Mouse (Mus musculus) liver, adult 2 months (tissue): Measurements from ENCODE around the gene Atp5f1. TPM values are rescaled to one million over a fixed set of nuclear protein-coding genes. Genes with fewer than 3 reads are reported as not detected.

Experiments
- DNase-seq: peaks from one replicate; pipeline ENCODE4 v3.0.0-alpha.2; 2011; ENCODE audit warnings: low read depth, low spot score; ENCODE audit errors: extremely low read depth
- H3K27ac ChIP-seq: fragments of 200-500 bp; replicated peaks from 2 replicates; pipeline ENCODE4 v1.5.1; 2012; ENCODE audit warnings: low read depth, mild to moderate bottlenecking, control low read depth, inconsistent platforms, low read length; ENCODE audit not compliant: insufficient read depth
- H3K27me3 ChIP-seq: fragments of 200-500 bp; 2 replicates; pipeline ENCODE4 v1.6.1; 2012; ENCODE audit warnings: mild to moderate bottlenecking, moderate library complexity, low read length, inconsistent platforms; ENCODE audit not compliant: control insufficient read depth, insufficient read depth
- H3K36me3 ChIP-seq: fragments of 200-500 bp; 2 replicates; pipeline ENCODE4 v1.6.1; 2012; ENCODE audit warnings: low read length, inconsistent platforms; ENCODE audit not compliant: control insufficient read depth, insufficient read depth
- H3K4me1 ChIP-seq: fragments of 200-500 bp; 2 replicates; pipeline ENCODE4 v1.6.1; 2011; ENCODE audit warnings: low read length; ENCODE audit not compliant: control insufficient read depth, insufficient read depth
- H3K4me3 ChIP-seq: fragments of 200-500 bp; 2 replicates; pipeline ENCODE4 v1.5.1; 2011; ENCODE audit warnings: low read depth, mild to moderate bottlenecking, control low read depth, low read length, moderate library complexity; ENCODE audit not compliant: insufficient read depth
- H3K79me2 ChIP-seq: fragments of 200-500 bp; 2 replicates; pipeline ENCODE4 v1.6.1; 2012; ENCODE audit warnings: inconsistent platforms, mild to moderate bottlenecking, low read length, moderate library complexity; ENCODE audit not compliant: control insufficient read depth, insufficient read depth
- H3K9ac ChIP-seq: fragments of 200-500 bp; 2 replicates; pipeline ENCODE4 v1.6.1; 2012; ENCODE audit warnings: low read depth, mild to moderate bottlenecking, control low read depth, inconsistent platforms, low read length
- CTCF ChIP-seq: fragments of 200-500 bp; IDR thresholded peaks from 2 replicates; pipeline ENCODE4 v1.5.1; 2011; ENCODE audit warnings: low read depth, low read length, control low read depth
- POLR2A ChIP-seq: fragments of 200-500 bp; IDR thresholded peaks from 2 replicates; pipeline ENCODE4 v1.6.1; 2011; ENCODE audit warnings: low read length, control low read depth; ENCODE audit not compliant: insufficient read depth; ENCODE audit errors: extremely low read depth
- WGBS: fragments of 180-500 bp; shearing (Covaris S2); methylation state at CpG from one replicate; pipeline ENCODE4 v1.1.7; 2018; 5-methylcytosine and 5-hydroxymethylcytosine counted together
- polyA plus RNA-seq: library from polyadenylated mRNA; depleted of rRNA; stranded (reverse); fragments of >200 nt; gene quantifications from 2 replicates; pipeline ENCODE4 v1.2.3, GENCODE M21; 2012
- total RNA-seq: library from RNA; depleted of rRNA; stranded (reverse); fragments of >200 nt; gene quantifications from 2 replicates; pipeline ENCODE4 v1.2.3, GENCODE M21; 2014

Atp5f1 gene
- total and polyA plus RNA-seq, 2 experiments = 247 to 641 TPM

DNA sequence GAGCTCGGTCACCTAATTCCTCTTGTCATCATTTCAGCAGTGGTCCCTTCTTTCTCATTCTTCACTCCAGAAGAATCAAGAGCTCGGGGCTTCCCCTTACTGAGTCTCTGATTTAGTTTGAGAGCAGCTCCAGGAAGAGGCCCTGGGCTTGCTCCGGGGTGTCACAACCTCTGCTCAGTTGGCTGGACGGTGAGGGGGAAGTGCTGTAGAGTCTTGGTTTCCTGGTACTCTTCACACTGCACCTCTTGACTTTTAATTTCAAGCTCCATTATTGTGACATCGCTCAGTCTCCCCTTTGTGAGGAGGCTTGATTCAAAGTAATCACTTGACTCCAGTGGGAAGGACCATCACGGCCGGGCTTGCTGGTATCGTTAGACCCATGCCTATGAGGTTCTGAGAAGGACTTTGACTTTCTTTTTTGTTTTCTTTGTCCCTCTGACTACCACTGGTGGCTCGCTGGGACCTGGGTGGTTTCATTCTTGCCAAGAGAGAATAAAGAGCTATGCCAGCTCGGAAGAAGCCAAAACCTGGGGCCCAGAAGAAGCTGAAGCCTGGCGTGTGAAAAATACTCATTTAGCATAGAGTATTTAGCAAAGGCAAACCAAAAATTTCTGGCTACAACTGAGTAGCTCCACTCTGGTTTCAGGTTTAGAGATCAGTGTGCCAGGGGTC, 49.2 kb downstream of the Atp5f1 start:
- Histone ChIP-seq H3K4me1 (no peaks in the 10 kb centered on the region), H3K27me3 (no peaks in the 10 kb centered on the region), H3K27ac (no peak overlapping the region), H3K36me3 (no peaks in the 10 kb centered on the region), H3K4me3 (no peak overlapping the region), H3K79me2 (no peaks in the 10 kb centered on the region), H3K9ac (no peak overlapping the region)
- no peak for TF ChIP-seq POLR2A
- no peak for TF ChIP-seq CTCF
- WGBS = 74% methylated on average over 11 of the region's 11 CpGs
- no peak for DNase-seq

GRCm38 (mm10) chr3:105908976-105909375, 50.9 kb downstream of the Atp5f1 start:
- no peak for DNase-seq
- no peaks in the 10 kb centered on the region for H3K79me2 ChIP-seq
- H3K36me3 ChIP-seq = no peaks in the 10 kb centered on the region
- WGBS = 91% methylated on average over 4 of the region's 4 CpGs
- H3K4me1 ChIP-seq = no peaks in the 10 kb centered on the region
- TF ChIP-seq CTCF = no peak
- no peak for TF ChIP-seq POLR2A
- H3K27ac ChIP-seq = no peak overlapping the region
- no peak overlapping the region for H3K4me3 ChIP-seq
- no peak overlapping the region for H3K9ac ChIP-seq
- H3K27me3 ChIP-seq = no peaks in the 10 kb centered on the region

DNA sequence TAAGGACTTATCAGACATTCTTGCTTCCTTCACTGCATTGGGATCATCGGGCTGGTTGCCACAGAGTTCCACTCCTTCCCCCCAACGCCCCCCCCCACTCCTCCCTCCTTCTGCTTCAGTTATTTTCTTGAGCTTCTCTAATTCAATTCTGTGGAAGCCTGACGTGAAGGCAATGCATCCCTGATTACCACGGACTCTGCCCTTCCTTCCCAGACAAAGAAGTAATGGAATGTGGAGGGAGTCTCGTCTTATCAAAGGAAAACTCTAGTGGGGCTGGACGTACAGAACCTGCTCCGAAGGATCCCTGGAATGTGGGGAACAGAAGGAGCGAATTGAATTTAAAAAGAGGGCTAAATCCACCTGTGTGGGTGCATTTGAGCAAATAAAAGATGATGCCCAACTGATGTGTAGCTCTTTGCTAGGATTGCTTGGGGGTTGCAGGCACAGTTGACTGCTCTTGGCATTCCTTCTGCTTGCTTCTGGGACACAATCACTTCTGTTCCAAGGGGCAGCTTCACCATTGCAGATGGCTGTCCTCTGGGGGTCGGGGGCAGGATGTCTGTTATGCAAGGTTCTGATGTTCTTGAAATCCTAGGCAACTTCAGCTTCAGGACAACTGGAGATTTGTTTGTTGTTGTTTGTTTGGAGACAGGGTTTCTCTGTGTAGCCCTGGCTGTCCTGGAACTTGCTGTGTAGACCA, 51.8 kb downstream of the Atp5f1 start:
- 39% methylated on average over 9 of the region's 9 CpGs for WGBS
- no peaks in the 10 kb centered on the region for H3K79me2 ChIP-seq

GRCm38 (mm10) chr3:105904721-105905120, 55.2 kb downstream of the Atp5f1 start:
- no peaks in the 10 kb centered on the region for H3K79me2 ChIP-seq
- no peaks in the 10 kb centered on the region for H3K36me3 ChIP-seq
- H3K4me3 ChIP-seq = no peak overlapping the region
- no peaks in the 10 kb centered on the region for H3K4me1 ChIP-seq
- no peak overlapping the region for H3K9ac ChIP-seq
- no peak for TF ChIP-seq POLR2A
- TF ChIP-seq CTCF = no peak
- H3K27me3 ChIP-seq = no peaks in the 10 kb centered on the region
- H3K27ac ChIP-seq = no peak overlapping the region
- no peak for DNase-seq
- 93% methylated on average over 9 of the region's 9 CpGs for WGBS

More for the DNA sequence above, 51.8 kb downstream of the Atp5f1 start:
- TF ChIP-seq CTCF (no peak), POLR2A (no peak)
- DNase-seq = no peak
- Histone ChIP-seq H3K4me1 (no peaks in the 10 kb centered on the region), H3K4me3 (no peak overlapping the region), H3K27me3 (no peaks in the 10 kb centered on the region), H3K27ac (no peak overlapping the region), H3K9ac (no peak overlapping the region), H3K36me3 (no peaks in the 10 kb centered on the region)

DNA sequence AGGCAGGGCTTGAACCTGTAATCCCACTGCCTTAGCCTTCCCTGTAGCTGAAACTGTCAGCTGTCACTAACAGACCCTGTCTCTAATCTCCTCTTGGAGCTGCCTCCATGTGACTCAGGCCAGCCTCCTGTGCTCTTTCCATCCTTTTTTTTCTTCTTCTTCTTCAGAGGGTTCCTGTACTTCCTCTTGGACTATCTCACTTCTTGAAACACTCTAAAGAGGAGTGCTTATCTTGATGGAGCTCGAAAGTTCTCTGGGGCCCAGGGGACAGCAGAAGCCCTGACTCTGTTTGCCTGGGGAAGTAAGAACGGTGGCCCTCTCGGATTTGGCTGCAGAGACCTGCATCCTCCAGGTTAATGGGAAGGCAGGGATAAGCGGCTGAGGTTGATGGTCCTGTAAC, 55.7 kb downstream of the Atp5f1 start:
- Histone ChIP-seq H3K36me3 (no peaks in the 10 kb centered on the region), H3K9ac (no peak overlapping the region), H3K27ac (no peak overlapping the region), H3K4me1 (no peaks in the 10 kb centered on the region; the same call in 1 of the 2 replicates), H3K27me3 (no peaks in the 10 kb centered on the region), H3K4me3 (no peak overlapping the region), H3K79me2 (no peaks in the 10 kb centered on the region)
- DNase-seq = no peak
- no peak for TF ChIP-seq CTCF
- whole genome bisulfite sequencing = 48% methylated on average over 4 of the region's 4 CpGs

DNA sequence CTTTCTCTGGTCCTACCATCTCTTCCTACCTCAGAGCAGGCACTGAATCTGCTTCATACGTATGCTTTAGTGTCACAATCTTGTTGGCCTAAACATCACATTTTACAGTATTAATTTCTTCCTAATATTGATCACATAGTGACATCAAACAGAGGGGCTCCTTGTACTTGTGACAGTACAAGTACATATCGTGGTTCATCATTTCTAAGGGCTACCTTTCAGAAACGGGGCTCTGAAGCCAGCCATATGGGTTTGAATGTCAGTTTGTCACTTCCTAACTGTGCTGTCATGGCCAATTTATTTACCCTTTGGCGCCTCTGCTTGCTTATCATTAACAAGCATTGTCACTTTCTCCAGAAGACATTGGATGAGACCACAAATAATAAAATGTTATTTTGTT, 58.4 kb downstream of the Atp5f1 start:
- no peak overlapping the region for H3K4me3 ChIP-seq
- no peak overlapping the region for H3K27ac ChIP-seq
- no peaks in the 10 kb centered on the region for H3K27me3 ChIP-seq
- WGBS = 68% methylated on average over 4 of the region's 4 CpGs
- no peaks in the 10 kb centered on the region for H3K79me2 ChIP-seq
- DNase-seq = no peak
- H3K9ac ChIP-seq = no peak overlapping the region
- TF ChIP-seq CTCF (no peak), POLR2A (no peak)
- no peaks in the 10 kb centered on the region; the same call in 1 of the 2 replicates for H3K4me1 ChIP-seq
- H3K36me3 ChIP-seq = no peaks in the 10 kb centered on the region
